Mouse (Mus musculus) gastrocnemius, postnatal 14 days (tissue): ENCODE measurements at regions not wholly inside any gene's neighbourhood (a gene's known extent, or its start where the extent isn't known, plus 50 kb on each side); places are given as distances from the start of the nearest gene placed in this dataset.

ENCODE experiments used
- DNase-seq: peaks from one replicate; pipeline ENCODE4 v3.0.0; 2021; ENCODE audit warnings: mixed read lengths
- intact Hi-C: fragments of 180-260 bp; cut with DNase I; formaldehyde crosslinking; loops from one replicate; pipeline ENCODE4 v1.15.1; 2025; ENCODE audit warnings: low total_unique reads

GRCm38 (mm10) chr19:32935638-32936037, 178.3 kb downstream of the Pten start:
- DNase-seq = no peak

DNA sequence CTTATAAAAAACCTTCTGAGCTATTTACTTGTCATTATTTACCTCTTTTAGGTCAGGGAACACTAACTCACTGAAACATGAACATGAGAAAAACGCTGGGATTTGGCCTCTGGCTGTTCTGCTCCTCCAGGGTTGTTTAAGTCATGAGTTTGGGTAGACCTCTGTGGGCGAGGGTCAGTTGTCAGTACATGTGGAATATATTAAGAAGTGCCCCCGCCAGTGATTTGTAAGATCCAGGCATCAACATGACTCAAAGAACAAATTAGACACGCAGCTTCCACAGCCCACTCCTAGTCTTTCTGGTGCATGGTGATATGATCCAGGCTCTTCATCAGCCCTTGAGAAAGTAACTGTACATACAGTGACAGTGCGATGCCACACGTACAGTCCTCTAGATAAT, 180.3 kb downstream of the Pten start:
- DNase-seq = no peak
- intact Hi-C loops = no loop called here

More at GRCm38 (mm10) chr19:32935638-32936037, 178.3 kb downstream of the Pten start:
- intact Hi-C loops = no loop called here

- intact Hi-C loops = no loop called here
- DNase-seq = no peak
These were observed 182.4 kb downstream of the Pten start for GRCm38 (mm10) chr19:32939692-32940091.

- DNase-seq = no peak
- intact Hi-C loops = no loop called here
These were observed 183.5 kb downstream of the Pten start for GRCm38 (mm10) chr19:32940806-32941205.

GRCm38 (mm10) chr19:32943594-32944230, 186.4 kb downstream of the Pten start:
- intact Hi-C loops = no loop called here
- no peak for DNase-seq

GRCm38 (mm10) chr19:32947081-32947855, 190.0 kb downstream of the Pten start:
- intact Hi-C loops = no loop called here
- no peak for DNase-seq

DNA sequence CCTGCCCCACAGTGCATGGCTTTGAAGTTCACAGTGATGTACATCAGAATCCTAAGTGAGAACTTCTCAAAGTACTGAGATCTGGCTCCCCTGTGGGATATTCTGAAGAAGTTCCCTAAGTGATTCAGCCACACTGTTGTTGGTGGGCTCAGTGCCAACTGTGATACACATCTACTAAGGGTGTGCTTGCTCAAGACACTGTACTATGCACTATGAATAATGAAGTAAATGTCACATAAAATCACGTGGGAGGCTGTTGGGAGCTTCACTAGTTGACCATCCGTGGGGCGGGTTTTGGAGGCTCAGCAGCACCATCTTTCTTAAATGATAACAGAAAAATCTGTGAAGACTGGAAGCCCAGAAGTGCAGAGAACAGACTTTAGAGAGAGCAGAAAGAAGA, 193.0 kb downstream of the Pten start:
- no peak for DNase-seq
- intact Hi-C loops = loop anchor here (10.0 kb wide), 1 partner anchor 195 kb away; the partner anchor contains the start of gene Pten

DNA sequence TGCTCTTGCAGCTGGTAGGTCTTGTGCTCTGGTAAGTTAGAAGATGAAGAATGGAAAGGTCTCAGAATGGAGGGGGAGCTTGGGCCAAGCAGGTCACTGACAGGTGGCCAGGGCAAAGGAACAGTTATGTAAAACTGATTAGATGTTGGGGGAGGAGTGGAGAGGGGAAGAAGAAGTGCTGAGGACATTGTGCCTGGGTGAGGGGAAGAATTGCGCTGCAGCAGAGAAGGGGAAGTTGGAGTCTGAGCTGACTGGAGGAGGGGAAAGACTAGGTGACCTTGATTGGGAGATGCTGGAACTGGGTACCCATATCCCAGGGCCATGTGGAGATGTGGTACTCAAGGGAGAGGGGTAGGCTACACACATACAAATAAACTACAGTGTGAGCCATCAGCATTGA, 193.5 kb downstream of the Pten start:
- no peak for DNase-seq
- intact Hi-C loops = loop anchor here (10.0 kb wide), 1 partner anchor 196 kb away; the partner anchor contains the start of gene Pten

DNA sequence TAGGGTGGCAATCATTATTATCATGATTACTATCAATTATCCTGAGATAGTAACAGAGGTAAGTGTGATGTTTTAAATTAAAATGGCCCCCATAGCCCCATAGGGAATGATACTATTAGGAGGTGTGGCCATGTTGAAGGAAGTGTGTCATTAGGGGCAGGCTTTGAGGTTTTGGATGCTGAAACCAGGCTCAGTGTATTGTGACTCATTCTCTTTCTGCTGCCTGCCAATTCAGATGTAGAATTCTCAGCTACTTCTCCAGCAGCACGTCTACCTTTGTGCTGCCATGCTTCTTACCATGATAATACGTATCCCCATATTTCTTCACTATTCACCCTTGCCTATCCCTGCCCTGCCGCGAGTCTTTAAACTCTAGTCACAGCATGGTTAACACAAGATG, 195.1 kb downstream of the Pten start:
- no peak for DNase-seq
- intact Hi-C loops = loop anchor here (10.0 kb wide), 1 partner anchor 198 kb away; the partner anchor contains the start of gene Pten

- intact Hi-C loops = loop anchor here (10.0 kb wide), 1 partner anchor 198 kb away; the partner anchor contains the start of gene Pten
- DNase-seq = no peak
These were observed 195.8 kb downstream of the Pten start for GRCm38 (mm10) chr19:32952928-32953687.

DNA sequence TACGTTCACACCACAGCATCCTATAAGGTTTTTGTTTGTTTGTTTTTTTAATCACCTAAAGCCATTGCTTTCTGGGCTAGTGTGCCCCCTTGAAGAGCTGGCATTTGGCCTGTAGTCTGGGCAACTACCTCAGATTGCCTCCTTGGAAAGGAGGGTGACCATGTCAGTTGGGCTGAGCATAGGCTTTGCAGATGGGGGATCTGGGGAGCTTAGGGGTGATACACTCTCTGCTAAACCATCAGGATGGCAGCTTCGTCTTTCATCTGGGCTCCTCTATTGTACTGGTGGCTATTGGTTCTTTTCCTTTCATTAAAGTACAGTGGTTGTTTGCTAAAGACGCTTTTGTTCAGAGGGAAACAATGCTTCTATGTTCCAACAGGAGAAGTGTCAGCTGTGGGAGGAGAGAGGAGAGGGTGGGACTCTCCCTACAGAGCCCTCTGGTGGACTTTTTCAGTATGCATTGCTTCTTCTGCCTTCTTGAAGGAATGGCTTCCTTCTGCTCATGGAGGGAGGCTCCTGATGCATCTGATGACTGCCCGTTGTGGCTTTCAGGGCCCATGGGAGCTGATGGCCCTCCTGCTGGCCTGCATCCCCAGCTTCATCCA, 196.8 kb downstream of the Pten start:
- intact Hi-C loops = loop anchor here (10.0 kb wide), 1 partner anchor 199 kb away; the partner anchor contains the start of gene Pten
- peak; percentile 12 for DNase-seq

GRCm38 (mm10) chr19:32954942-32955341, 197.6 kb downstream of the Pten start:
- DNase-seq = no peak
- intact Hi-C loops = loop anchor here (10.0 kb wide), 1 partner anchor 200 kb away; the partner anchor contains the start of gene Pten

DNA sequence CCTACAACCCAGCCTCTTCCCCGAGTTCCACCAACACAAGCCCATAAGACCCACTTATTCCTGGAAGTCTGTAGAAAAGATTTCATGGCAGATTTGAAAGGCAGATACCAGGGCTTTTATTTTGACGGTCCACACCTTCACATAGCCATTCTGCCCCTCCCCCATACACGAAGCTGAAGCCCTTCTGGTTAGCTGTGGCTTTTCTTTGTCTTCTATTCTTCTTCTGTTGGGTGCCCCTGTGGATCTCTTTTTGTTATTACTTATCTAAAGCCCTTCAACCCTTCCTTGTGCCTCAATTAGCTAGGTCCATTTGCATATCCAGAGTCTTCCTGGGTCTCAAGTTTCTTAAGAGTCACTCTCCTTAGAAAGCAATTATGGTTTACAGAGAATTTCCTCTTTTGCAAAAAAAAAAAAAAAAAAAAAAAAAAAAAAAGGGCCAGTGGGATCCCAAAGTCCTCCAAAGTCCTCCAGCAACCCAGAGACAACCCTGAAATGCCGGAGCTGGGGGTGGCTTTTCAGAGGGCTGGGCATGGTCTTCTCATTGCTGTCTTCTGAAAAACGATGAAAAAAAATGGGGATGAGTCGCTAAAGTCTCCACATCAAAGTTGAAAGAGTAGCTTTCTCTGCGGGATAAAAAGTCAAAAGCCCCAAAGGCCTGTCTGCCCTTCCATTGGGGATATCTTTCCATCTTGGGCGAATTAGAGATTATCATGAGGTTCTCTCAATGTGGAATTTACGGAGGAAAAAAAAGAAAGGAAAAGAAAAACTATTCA, 199.0 kb downstream of the Pten start:
- DNase-seq = no peak
- intact Hi-C loops = loop anchor here (10.0 kb wide), 1 partner anchor 202 kb away; the partner anchor contains the start of gene Pten

GRCm38 (mm10) chr19:32956916-32957558, 199.7 kb downstream of the Pten start:
- intact Hi-C loops = loop anchor here (10.0 kb wide), 1 partner anchor 202 kb away; the partner anchor contains the start of gene Pten
- no peak for DNase-seq

GRCm38 (mm10) chr19:32958276-32958675, 201.0 kb downstream of the Pten start:
- intact Hi-C loops = loop anchor here (10.0 kb wide), 1 partner anchor 203 kb away; the partner anchor contains the start of gene Pten

GRCm38 (mm10) chr19:32958791-32959190, 201.5 kb downstream of the Pten start:
- DNase-seq = no peak
- intact Hi-C loops = loop anchor here (10.0 kb wide), 1 partner anchor 204 kb away; the partner anchor contains the start of gene Pten

More at GRCm38 (mm10) chr19:32958276-32958675, 201.0 kb downstream of the Pten start:
- DNase-seq = no peak

- no peak for DNase-seq
- intact Hi-C loops = loop anchor here (10.0 kb wide), 1 partner anchor 205 kb away; the partner anchor contains the start of gene Pten
These were observed 202.5 kb downstream of the Pten start for GRCm38 (mm10) chr19:32959844-32960195.
